In genomic region chr5:125534611-125535324, GRCm38 (mm10) we compare ENCODE assay signal across 11 mouse cellular contexts. TPM values are rescaled to one million over a fixed set of nuclear protein-coding genes. Genes with fewer than 3 reads are reported as not detected.
DNase-seq lines count a peak whose midpoint lies in the region; ATAC-seq and TF ChIP-seq lines count a peak whose summit lies in the region.
"Had no signal": no experiment of that assay in that cellular context is flagged by ENCODE, and none has a peak within 500 bp of the region (broad histone marks: within the 10 kb centered on the region; RNA-seq: fewer than 3 reads in every experiment).

No protein-coding gene starts in this region.

- no peak overlapping the region for H3K9ac ChIP-seq in embryonic facial prominence, embryonic 14.5 days (ENCODE audit: low read depth, low read length)
- peak overlapping the region; percentile 65; the same call in 1 of the 2 replicates for H3K9ac ChIP-seq in hindbrain, postnatal 0 days (replicated peaks; ENCODE audit: low read length)
- H3K9ac ChIP-seq in midbrain, embryonic 15.5 days, result peak overlapping the region; percentile 32; the same call in 1 of the 2 replicates

- no peak overlapping the region for H3K27ac ChIP-seq in embryonic facial prominence, embryonic 14.5 days (replicated peaks; ENCODE audit: low read depth, low read length)
- peak overlapping the region; percentile 79; the same call in 1 of the 2 replicates for H3K27ac ChIP-seq in hindbrain, postnatal 0 days
- H3K27ac ChIP-seq in midbrain, embryonic 15.5 days, result peak overlapping the region; percentile 74

- H3K4me3 ChIP-seq in embryonic facial prominence, embryonic 14.5 days (ENCODE audit: low read depth, low read length), result no peak overlapping the region
- H3K4me3 ChIP-seq in hindbrain, postnatal 0 days (ENCODE audit: low read length), result peak overlapping the region; percentile 47
- H3K4me3 ChIP-seq in midbrain, embryonic 15.5 days, result peak overlapping the region; percentile 69

- no peak for ATAC-seq in embryonic facial prominence, embryonic 14.5 days (ENCODE audit: low read depth)
- peak; percentile 50; the same call in 1 of the 2 replicates for ATAC-seq in hindbrain, postnatal 0 days
- 0 out of 2 replicates have a peak, but pooled peaks have one; percentile 32 for ATAC-seq in midbrain, embryonic 15.5 days (replicated peaks)
- ATAC-seq: lung, postnatal 0 days had no signal

- H3K27me3 ChIP-seq in embryonic facial prominence, embryonic 14.5 days (replicated peaks; ENCODE audit: control insufficient read depth, insufficient read depth, low read length), result peaks cover 68% of the 10 kb centered on the region
- H3K27me3 ChIP-seq in hindbrain, postnatal 0 days (ENCODE audit: insufficient read depth, low read length), result peaks cover 11% of the 10 kb centered on the region
- H3K27me3 ChIP-seq in midbrain, embryonic 15.5 days (replicated peaks), result peaks cover 32% of the 10 kb centered on the region

- H3K4me1 ChIP-seq in embryonic facial prominence, embryonic 14.5 days (ENCODE audit: control insufficient read depth, insufficient read depth, low read length), result peaks cover 6% of the 10 kb centered on the region; the same call in 1 of the 2 replicates
- H3K4me1 ChIP-seq in hindbrain, postnatal 0 days (ENCODE audit: insufficient read depth, low read length), result peaks cover 5% of the 10 kb centered on the region; the same call in 1 of the 2 replicates
- peaks cover 38% of the 10 kb centered on the region for H3K4me1 ChIP-seq in midbrain, embryonic 15.5 days

- H3K9me3 ChIP-seq in embryonic facial prominence, embryonic 14.5 days (ENCODE audit: control insufficient read depth, low read length), result no peaks in the 10 kb centered on the region
- no peaks in the 10 kb centered on the region for H3K9me3 ChIP-seq in hindbrain, postnatal 0 days (ENCODE audit: low read length)
- H3K9me3 ChIP-seq in midbrain, embryonic 15.5 days, result no peaks in the 10 kb centered on the region

- H3K36me3 ChIP-seq in embryonic facial prominence, embryonic 14.5 days (ENCODE audit: control insufficient read depth, insufficient read depth, low read length), result no peaks in the 10 kb centered on the region
- no peaks in the 10 kb centered on the region for H3K36me3 ChIP-seq in hindbrain, postnatal 0 days (ENCODE audit: insufficient read depth, low read length)
- no peaks in the 10 kb centered on the region for H3K36me3 ChIP-seq in midbrain, embryonic 15.5 days (replicated peaks)
- H3K36me3 ChIP-seq: G1E had no signal

- 2% methylated on average over 26 of the region's 26 CpGs for WGBS in embryonic facial prominence, embryonic 14.5 days
- under 1% methylated on average over 26 of the region's 26 CpGs for WGBS in hindbrain, postnatal 0 days
- under 1% methylated on average over 26 of the region's 26 CpGs for WGBS in midbrain, embryonic 15.5 days

- H3K4me2 ChIP-seq in embryonic facial prominence, embryonic 14.5 days (ENCODE audit: low read depth, low read length), result peak overlapping the region; percentile 23; the same call in 1 of the 2 replicates
- H3K4me2 ChIP-seq in hindbrain, postnatal 0 days (ENCODE audit: low read depth, low read length), result peak overlapping the region; percentile 68
- H3K4me2 ChIP-seq in midbrain, embryonic 15.5 days, result peak overlapping the region; percentile 91

- TF ChIP-seq CTCF in hindbrain, postnatal 0 days (IDR thresholded peaks at IDR 0.05; ENCODE audit: low read depth), result peak; percentile 41

- intact Hi-C loops in heart, postnatal 36 days (cut with DNase I), result loop anchor here (5.0 kb wide), 1 partner anchor 428 kb away; no protein-coding TSS in a partner anchor

- peak; percentile 30 for DNase-seq in ZHBTc4 (ENCODE audit: low read depth, low spot score)
- no peak for DNase-seq in embryonic facial prominence, embryonic 14.5 days (ENCODE audit: low spot score)
- DNase-seq in hindbrain, postnatal 0 days (ENCODE audit: low spot score), result peak; percentile 58
- no peak for DNase-seq in thymus, postnatal 36 days
- no peak for DNase-seq in gastrocnemius, postnatal 25 days
- DNase-seq in spleen, adult 12 weeks (ENCODE audit: low spot score), result no peak
- DNase-seq in heart, postnatal 36 days, result no peak

RNA-seq across cellular contexts. Expression of gene Tmem132b, which starts 3.2 kb away (rescaled TPM):
- 0.31 and 0.38 TPM in 2 replicates for polyA plus RNA-seq in embryonic facial prominence, embryonic 14.5 days (2014; fragmentation: Nextera tagmentation; extraction: Ambion mirVana)
- total RNA-seq in hindbrain, postnatal 0 days (2014; rRNA removed), result 45.9 and 46.6 TPM in 2 replicates
- polyA plus RNA-seq in hindbrain, postnatal 0 days (2015; fragmentation: Nextera tagmentation; extraction: Ambion mirVana), result 6.1 and 6.9 TPM in 2 replicates
- 6.8 and 8.1 TPM in 2 replicates for polyA plus RNA-seq in midbrain, embryonic 15.5 days (2015; fragmentation: Nextera tagmentation; extraction: Ambion mirVana)
- under 1 TPM; 0.03 to 0.24 TPM for total RNA-seq in gastrocnemius, postnatal 25 days (2021)
- not detected for total RNA-seq in heart, postnatal 36 days (2021)
- total RNA-seq: common myeloid progenitor, adult 5-6 weeks had no signal
- polyA plus RNA-seq: G1E; lung, postnatal 0 days had no signal

RNA-seq across cellular contexts. Expression of gene Aacs, which starts 59.2 kb away (rescaled TPM):
- polyA plus RNA-seq in embryonic facial prominence, embryonic 14.5 days (2014; fragmentation: Nextera tagmentation; extraction: Ambion mirVana), result 37.7 and 39.8 TPM in 2 replicates
- 124 and 125 TPM in 2 replicates for total RNA-seq in hindbrain, postnatal 0 days (2014; rRNA removed)
- 77.3 and 77.6 TPM in 2 replicates for polyA plus RNA-seq in hindbrain, postnatal 0 days (2015; fragmentation: Nextera tagmentation; extraction: Ambion mirVana)
- polyA plus RNA-seq in midbrain, embryonic 15.5 days (2015; fragmentation: Nextera tagmentation; extraction: Ambion mirVana), result 95.9 and 96.0 TPM in 2 replicates
- total RNA-seq in gastrocnemius, postnatal 25 days (2021), result 1 to 10 TPM; 3.3 to 4.8 TPM
- 1 to 10 TPM; 3.6 to 4.1 TPM for total RNA-seq in heart, postnatal 36 days (2021)

Comparison
In these comparisons a context has a peak if more than half of its experiments do, and no peak if none do; other contexts are left out.
1. DNase-seq: peak in ZHBTc4 (single experiment) and hindbrain, postnatal 0 days (single experiment); none in embryonic facial prominence, embryonic 14.5 days (single experiment), thymus, postnatal 36 days (0 of 2), gastrocnemius, postnatal 25 days (single experiment), spleen, adult 12 weeks (single experiment) and heart, postnatal 36 days (0 of 2).
2. H3K4me2 ChIP-seq: peak in every context shown above with its lines; median percentile 91 in midbrain, embryonic 15.5 days; 68 in hindbrain, postnatal 0 days; 23 in embryonic facial prominence, embryonic 14.5 days.
3. RNA of gene Tmem132b, which starts 3.2 kb away (total RNA-seq): 45.9 to 46.6 TPM in hindbrain, postnatal 0 days; 0.03 to 0.24 TPM in gastrocnemius, postnatal 25 days and not detected in heart, postnatal 36 days; every median in the first group is over 10 times any median in the second.
4. RNA of gene Aacs, which starts 59.2 kb away (total RNA-seq): 124 to 125 TPM in hindbrain, postnatal 0 days; 3.3 to 4.8 TPM in gastrocnemius, postnatal 25 days and 3.6 to 4.1 TPM in heart, postnatal 36 days; every median in the first group is over 10 times any median in the second.